Mouse (Mus musculus): ENCODE measurements around the gene 8030474K03Rik.
"Not testable (repeated sequence)": the region's sequence is repeated elsewhere in the genome, so short reads cannot be mapped to it uniquely, and the experiment has no call there.

8030474K03Rik gene

GRCm38 (mm10) chrX:101794342-101794741 is at the start of gene 8030474K03Rik, which contains the start of gene Gm4779:
TSS of gene 8030474K03Rik (plus strand) at chrX:101794656.
TSS of gene Gm4779 (minus strand) at chrX:101794423.
- no peak for DNase-seq (ENCODE audit: low spot score)

- DNase-seq (ENCODE audit: low spot score), result no peak
These were observed 44.3 kb upstream of the 8030474K03Rik start for GRCm38 (mm10) chrX:101750144-101750543.

- peak; percentile 41 for DNase-seq (ENCODE audit: low spot score)
These were observed 40.0 kb upstream of the 8030474K03Rik start for GRCm38 (mm10) chrX:101754478-101754877.

GRCm38 (mm10) chrX:101764621-101765020 is 29.8 kb upstream of the 8030474K03Rik start:
- no peak for DNase-seq (ENCODE audit: low spot score)

- no peak for DNase-seq (ENCODE audit: low spot score)
These were observed 29.3 kb upstream of the 8030474K03Rik start for GRCm38 (mm10) chrX:101765111-101765510.

- DNase-seq (ENCODE audit: low spot score), result no peak
These were observed 27.2 kb upstream of the 8030474K03Rik start for GRCm38 (mm10) chrX:101767280-101767679.

- DNase-seq (ENCODE audit: low spot score), result no peak
These were observed 25.0 kb upstream of the 8030474K03Rik start for GRCm38 (mm10) chrX:101769478-101769877.

GRCm38 (mm10) chrX:101770307-101770706 is 24.1 kb upstream of the 8030474K03Rik start:
- DNase-seq (ENCODE audit: low spot score), result no peak

- peak; percentile 63 for DNase-seq (ENCODE audit: low spot score)
These were observed 22.4 kb upstream of the 8030474K03Rik start for GRCm38 (mm10) chrX:101772035-101772434.

- peak; percentile 62 for DNase-seq (ENCODE audit: low spot score)
These were observed 2.9 kb upstream of the 8030474K03Rik start for GRCm38 (mm10) chrX:101791551-101791950.

GRCm38 (mm10) chrX:101805512-101805911 is 11.1 kb downstream of the 8030474K03Rik start:
- DNase-seq (ENCODE audit: low spot score), result no peak

GRCm38 (mm10) chrX:101811750-101812149 is 17.3 kb downstream of the 8030474K03Rik start:
- DNase-seq (ENCODE audit: low spot score), result no peak

- no peak for DNase-seq (ENCODE audit: low spot score)
These were observed 24.7 kb downstream of the 8030474K03Rik start for GRCm38 (mm10) chrX:101819163-101819562.

- DNase-seq (ENCODE audit: low spot score), result not testable (repeated sequence)
These were observed 25.5 kb downstream of the 8030474K03Rik start for GRCm38 (mm10) chrX:101819980-101820379.

- DNase-seq (ENCODE audit: low spot score), result peak; percentile 44
These were observed 52.8 kb downstream of the 8030474K03Rik start for GRCm38 (mm10) chrX:101847191-101847795.
